Mouse (Mus musculus) cerebellum, adult 2 months (tissue): ENCODE measurements around the gene Ccdc9b.

Source experiments
- CTCF ChIP-seq: fragments of 200-500 bp; IDR thresholded peaks from 2 replicates; pipeline ENCODE4 v1.5.1; 2011; ENCODE audit warnings: low read depth, mild to moderate bottlenecking, control low read depth, low read length, moderate library complexity, borderline replicate concordance; ENCODE audit not compliant: insufficient read depth
- POLR2A ChIP-seq: fragments of 200-500 bp; IDR thresholded peaks from 2 replicates; pipeline ENCODE4 v1.6.1; 2011; ENCODE audit warnings: low read length, control low read depth, borderline replicate concordance; ENCODE audit not compliant: insufficient read depth

DNA sequence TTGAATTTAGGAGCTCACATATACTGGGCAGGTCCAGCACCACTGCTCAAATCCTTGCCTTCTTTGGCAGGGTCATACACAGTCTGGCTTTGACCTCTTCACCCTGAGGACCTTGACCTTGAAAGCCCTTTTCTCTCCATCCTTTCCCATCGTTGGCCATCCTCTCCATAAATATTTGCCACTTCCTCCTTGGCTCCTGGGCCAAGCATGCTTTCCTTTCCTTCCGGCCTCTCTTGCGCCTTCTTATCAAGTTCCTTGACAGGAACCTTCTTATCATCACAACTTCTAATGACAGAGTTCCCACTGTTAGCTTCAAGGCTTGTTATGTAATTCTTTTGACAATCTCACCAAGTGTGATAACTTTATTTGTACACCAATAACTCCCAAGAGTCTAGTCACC lies 42.7 kb upstream of the Ccdc9b start:
- TF ChIP-seq POLR2A, result no peak
- TF ChIP-seq CTCF, result no peak
